Mouse (Mus musculus): ENCODE measurements around the gene Ctcf. TPM values are rescaled to one million over a fixed set of nuclear protein-coding genes. Genes with fewer than 3 reads are reported as not detected.

Ctcf gene
- polyA plus RNA-seq, 1 experiment from 2014 or later = 120 TPM

DNA sequence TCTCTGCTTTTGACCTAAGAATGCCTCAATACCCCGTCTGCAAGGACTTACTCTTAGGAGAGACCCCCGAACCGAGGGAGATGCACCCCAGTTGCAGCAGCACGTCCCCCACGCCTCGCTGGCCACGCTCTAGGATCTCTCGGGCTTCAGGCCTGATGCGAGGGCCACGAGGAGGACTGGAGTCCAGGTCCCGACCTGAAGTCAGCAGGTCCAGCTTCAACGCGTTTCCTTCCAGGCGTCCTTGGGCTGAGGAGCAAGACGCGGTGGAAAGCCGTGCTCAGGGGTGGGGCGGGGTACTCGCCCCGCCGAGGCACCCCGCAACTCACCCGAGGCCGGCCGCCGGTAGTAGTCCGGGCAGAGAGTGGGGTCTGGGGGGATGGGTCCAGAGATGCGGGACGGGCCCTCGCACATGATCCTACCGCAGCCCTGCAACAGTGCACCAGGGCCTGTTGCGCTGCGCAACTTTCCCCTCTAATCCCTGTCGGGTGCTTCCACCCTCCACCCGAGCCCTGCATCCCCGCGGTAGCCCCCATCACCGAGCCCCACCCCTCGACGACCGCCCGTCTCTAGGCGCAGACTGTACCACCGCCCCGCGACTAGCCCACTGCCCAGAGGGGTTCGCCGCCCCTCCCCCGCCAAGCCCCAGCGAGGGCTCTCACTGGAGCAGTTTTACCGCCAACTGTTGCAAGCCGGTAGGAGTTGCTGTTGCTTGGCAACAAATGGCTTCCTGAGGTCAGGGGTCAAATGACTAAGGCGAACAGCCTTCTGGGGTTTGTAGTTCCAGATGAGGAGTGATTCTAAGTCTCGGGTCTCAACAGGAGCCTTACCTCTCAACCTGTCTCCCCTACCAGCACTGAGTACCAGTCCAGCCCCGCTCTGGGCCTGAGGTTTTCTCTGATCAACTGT is 71.4 kb downstream of the Ctcf start, which contains the start of the genes 4933405L10Rik and Enkd1:
Gene 4933405L10Rik, plus strand, starts transcription at position 158 of the 906 bp plus-strand sequence.
Gene Enkd1, minus strand, starts transcription at position 713 of the 906 bp plus-strand sequence.
- Histone ChIP-seq H3K27me3 (replicated peaks) (no peaks in the 10 kb centered on the region), H3K4me2 (replicated peaks) (peak within 1 kb of the TSS; percentile 93), H3K9ac (peak within 1 kb of the TSS; percentile 63), H3K4me3 (peak within 1 kb of the TSS; percentile 54), H3K4me1 (peaks cover 20% of the 10 kb centered on the region), H3K36me3 (peaks cover 17% of the 10 kb centered on the region), H3K9me3 (no peaks in the 10 kb centered on the region), H3K27ac (no peak within 1 kb of the TSS)
- peak; percentile 84 for ATAC-seq (ENCODE audit: low FRiP score, low read depth)
- WGBS = under 1% methylated on average over 55 of the region's 55 CpGs

DNA sequence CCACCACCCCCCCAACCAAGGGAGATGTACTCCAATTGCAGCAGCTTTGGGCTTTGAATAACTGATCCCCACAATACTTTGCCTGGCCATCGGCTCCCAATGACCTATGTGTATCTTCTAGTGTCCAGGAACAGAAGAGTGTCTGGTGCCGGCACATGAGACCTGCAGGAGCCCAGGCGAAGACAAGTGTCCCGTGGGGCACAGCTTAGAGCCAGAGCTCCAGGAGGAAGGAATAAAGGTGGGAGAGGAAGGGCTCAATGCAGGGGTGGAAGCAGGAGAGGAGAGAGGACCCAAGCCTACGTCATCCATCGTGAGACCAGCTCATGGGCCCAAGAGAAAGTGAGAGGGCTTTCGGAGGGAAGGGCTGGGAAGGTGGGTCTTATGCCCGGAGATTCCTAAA is 72.3 kb downstream of the Ctcf start:
- ATAC-seq (ENCODE audit: low FRiP score, low read depth) = peak; percentile 6; the same call in 1 of the 2 replicates
- no peak overlapping the region for H3K4me3 ChIP-seq
- WGBS = 96% methylated on average over 8 of the region's 8 CpGs
- no peak overlapping the region for H3K9ac ChIP-seq
- no peak overlapping the region for H3K27ac ChIP-seq
- no peaks in the 10 kb centered on the region for H3K9me3 ChIP-seq
- H3K27me3 ChIP-seq (replicated peaks) = no peaks in the 10 kb centered on the region
- peaks cover 9% of the 10 kb centered on the region for H3K36me3 ChIP-seq
- H3K4me1 ChIP-seq = peaks cover 20% of the 10 kb centered on the region
- H3K4me2 ChIP-seq (replicated peaks) = no peak overlapping the region

DNA sequence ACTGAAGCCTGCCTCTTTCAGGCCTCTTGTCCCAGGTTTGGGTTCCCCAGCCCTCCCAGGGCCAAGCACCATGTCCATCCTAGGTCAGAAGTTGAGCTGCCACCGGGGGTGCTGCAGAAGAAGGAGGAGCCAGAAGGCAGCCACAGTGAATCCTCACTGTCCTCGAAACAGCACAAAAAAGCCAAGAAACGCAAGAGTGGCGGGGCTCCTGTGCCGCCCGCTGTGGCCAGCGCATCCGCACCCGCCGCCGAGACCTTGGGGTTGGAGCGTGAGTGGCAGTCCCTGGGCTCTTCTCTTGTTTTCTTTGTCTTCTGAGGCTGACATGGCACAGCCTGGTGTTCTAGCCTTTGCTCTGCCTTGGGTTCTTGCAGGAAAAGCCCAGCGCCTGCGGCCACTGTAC is 72.9 kb downstream of the Ctcf start:
- H3K4me3 ChIP-seq = no peak overlapping the region
- no peak overlapping the region for H3K9ac ChIP-seq
- WGBS = 70% methylated on average over 14 of the region's 14 CpGs
- H3K4me1 ChIP-seq = peaks cover 20% of the 10 kb centered on the region
- no peak overlapping the region for H3K4me2 ChIP-seq (replicated peaks)
- H3K36me3 ChIP-seq = peaks cover 2% of the 10 kb centered on the region
- no peak for ATAC-seq (ENCODE audit: low FRiP score, low read depth)
- H3K27me3 ChIP-seq (replicated peaks) = no peaks in the 10 kb centered on the region
- no peaks in the 10 kb centered on the region for H3K9me3 ChIP-seq
- H3K27ac ChIP-seq = no peak overlapping the region

DNA sequence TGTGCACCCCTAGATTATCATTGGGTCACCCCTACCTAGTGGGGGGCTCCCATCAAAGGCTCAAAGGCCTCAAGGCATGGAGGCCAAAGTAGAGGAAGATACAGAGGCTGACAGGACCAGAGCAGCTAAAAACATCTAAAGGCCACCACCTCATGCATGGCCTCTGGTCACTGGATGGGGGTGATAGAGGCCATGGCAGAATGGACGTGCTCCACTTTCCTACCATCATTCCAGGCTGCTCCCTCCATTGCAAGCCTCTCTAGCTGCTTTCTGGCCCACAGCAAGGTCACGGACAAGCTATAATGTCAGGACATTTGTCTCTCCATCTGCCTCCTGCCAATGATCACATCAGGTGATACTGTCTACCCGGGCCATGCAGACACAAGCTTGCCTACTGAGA is 75.9 kb downstream of the Ctcf start:
- 89% methylated on average over 3 of the region's 3 CpGs for WGBS
- no peaks in the 10 kb centered on the region for H3K27me3 ChIP-seq (replicated peaks)
- no peaks in the 10 kb centered on the region for H3K9me3 ChIP-seq
- H3K4me3 ChIP-seq = no peak overlapping the region
- peaks cover 7% of the 10 kb centered on the region for H3K4me1 ChIP-seq
- ATAC-seq (ENCODE audit: low FRiP score, low read depth) = no peak
- H3K27ac ChIP-seq = no peak overlapping the region
- no peak overlapping the region for H3K9ac ChIP-seq
- peaks cover 23% of the 10 kb centered on the region for H3K36me3 ChIP-seq
- no peak overlapping the region for H3K4me2 ChIP-seq (replicated peaks)

DNA sequence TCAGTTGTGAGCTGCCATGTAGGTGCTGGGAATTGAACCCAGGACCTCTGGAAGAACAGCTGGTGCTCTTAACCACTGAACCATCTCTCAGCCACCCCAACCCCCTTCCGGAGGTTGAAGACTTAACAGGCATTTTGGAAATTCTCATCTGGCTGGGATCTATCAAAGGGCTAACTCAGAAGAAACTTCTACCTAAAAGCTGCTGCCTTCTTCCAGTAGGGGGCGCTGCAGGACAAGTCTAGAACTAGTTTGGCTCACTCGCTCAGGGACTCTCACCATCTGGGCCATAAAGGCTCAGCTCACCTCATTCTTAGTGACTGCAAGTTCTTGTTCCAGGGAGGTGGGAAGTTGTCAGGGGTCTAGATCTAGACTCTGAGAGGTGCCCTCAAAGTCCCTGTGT is 77.8 kb downstream of the Ctcf start:
- peaks cover 28% of the 10 kb centered on the region for H3K36me3 ChIP-seq
- no peak overlapping the region for H3K4me3 ChIP-seq
- peak; percentile 46; the same call in 1 of the 2 replicates for ATAC-seq (ENCODE audit: low FRiP score, low read depth)
- no peak overlapping the region for H3K27ac ChIP-seq
- no peaks in the 10 kb centered on the region for H3K4me1 ChIP-seq
- no peaks in the 10 kb centered on the region for H3K9me3 ChIP-seq
- 8% methylated on average over 3 of the region's 3 CpGs for WGBS
- no peak overlapping the region for H3K9ac ChIP-seq
- no peak overlapping the region for H3K4me2 ChIP-seq (replicated peaks)
- H3K27me3 ChIP-seq (replicated peaks) = no peaks in the 10 kb centered on the region

DNA sequence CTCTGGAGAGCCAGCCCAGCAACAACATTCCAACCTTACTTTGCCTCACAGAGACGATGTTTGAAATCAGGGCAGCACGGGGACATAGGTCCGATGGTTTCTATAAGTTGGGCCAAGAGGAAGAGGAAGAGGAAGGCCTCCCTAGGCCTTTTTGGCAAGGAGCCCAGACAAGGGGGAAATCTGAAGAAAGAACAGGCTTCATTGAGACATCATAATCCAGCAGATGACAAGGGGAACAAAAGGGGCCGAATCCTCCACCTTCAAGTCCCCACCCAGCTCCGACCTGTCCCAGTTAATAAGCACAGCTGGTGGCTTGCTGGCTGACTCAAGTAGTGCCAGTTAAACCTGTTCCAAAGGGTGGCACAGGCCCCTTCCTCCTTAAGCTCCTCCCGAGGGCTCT is 78.7 kb downstream of the Ctcf start:
- H3K27ac ChIP-seq = no peak overlapping the region
- peaks cover 28% of the 10 kb centered on the region for H3K36me3 ChIP-seq
- H3K9me3 ChIP-seq = no peaks in the 10 kb centered on the region
- no peak overlapping the region for H3K4me2 ChIP-seq (replicated peaks)
- no peaks in the 10 kb centered on the region for H3K4me1 ChIP-seq
- 87% methylated on average over 6 of the region's 6 CpGs for WGBS
- no peaks in the 10 kb centered on the region for H3K27me3 ChIP-seq (replicated peaks)
- H3K9ac ChIP-seq = no peak overlapping the region
- ATAC-seq (ENCODE audit: low FRiP score, low read depth) = no peak
- no peak overlapping the region for H3K4me3 ChIP-seq

DNA sequence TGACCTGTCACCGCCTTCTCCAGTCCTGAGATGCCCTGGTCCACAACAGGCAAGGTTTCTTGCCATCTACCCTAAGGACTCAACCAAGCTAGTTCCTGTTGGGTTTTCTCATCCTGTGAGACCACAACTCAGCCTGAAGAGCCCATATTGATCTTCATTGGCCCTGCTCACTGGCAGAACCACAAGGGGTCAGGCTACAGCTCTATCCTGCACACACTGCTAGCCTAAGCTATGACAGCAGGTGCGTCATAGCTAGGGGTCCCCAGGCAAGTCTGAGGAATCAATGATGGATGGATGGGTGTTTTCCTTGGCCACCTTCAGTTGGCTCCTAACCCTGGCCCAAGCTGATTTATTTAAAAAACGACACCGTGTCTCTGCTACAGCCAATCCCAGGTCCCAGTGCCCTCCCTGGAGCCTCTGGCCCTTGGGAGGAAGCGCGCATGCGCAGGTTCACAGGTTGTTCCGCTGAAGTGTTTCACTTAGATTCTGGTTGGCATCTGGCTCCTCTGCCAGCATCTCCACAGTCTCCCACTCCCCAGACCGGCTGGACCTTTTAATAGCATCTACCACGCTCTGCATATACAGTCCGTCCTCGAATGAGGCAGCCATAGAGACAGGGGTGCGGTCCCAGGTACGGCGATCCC is 80.1 kb downstream of the Ctcf start:
- H3K9ac ChIP-seq = no peak overlapping the region
- no peak for ATAC-seq (ENCODE audit: low FRiP score, low read depth)
- WGBS = 94% methylated on average over 15 of the region's 15 CpGs

DNA sequence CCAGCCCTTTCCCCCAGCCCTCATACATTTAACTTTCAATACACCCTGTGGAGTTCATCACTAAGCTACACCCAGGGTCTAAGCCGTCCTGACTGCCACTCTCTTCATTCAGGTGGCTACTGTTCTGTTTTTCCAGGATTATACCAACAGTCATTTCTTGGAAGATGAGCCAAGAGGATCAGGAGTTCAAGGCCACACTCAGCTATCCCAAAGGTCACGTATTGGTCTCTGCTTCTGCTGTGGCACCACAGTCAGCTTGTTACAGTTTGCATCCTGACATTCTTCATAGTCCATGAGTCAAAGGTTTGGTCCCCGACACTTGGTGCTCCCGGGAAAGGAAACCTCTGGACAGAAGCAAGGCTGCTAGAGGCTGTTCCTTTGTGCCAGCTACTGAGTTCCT is 83.3 kb downstream of the Ctcf start:
- H3K9ac ChIP-seq = no peak overlapping the region
- no peak overlapping the region for H3K4me3 ChIP-seq
- ATAC-seq (ENCODE audit: low FRiP score, low read depth) = no peak
- H3K27ac ChIP-seq = no peak overlapping the region
- WGBS = 89% methylated on average over 4 of the region's 4 CpGs
- H3K4me1 ChIP-seq = no peaks in the 10 kb centered on the region
- H3K36me3 ChIP-seq = peaks cover 49% of the 10 kb centered on the region
- no peaks in the 10 kb centered on the region for H3K9me3 ChIP-seq
- no peaks in the 10 kb centered on the region for H3K27me3 ChIP-seq (replicated peaks)
- no peak overlapping the region for H3K4me2 ChIP-seq (replicated peaks)

More for the DNA sequence above, 80.1 kb downstream of the Ctcf start:
- Histone ChIP-seq H3K27me3 (replicated peaks) (no peaks in the 10 kb centered on the region), H3K27ac (no peak overlapping the region), H3K4me2 (replicated peaks) (no peak overlapping the region), H3K36me3 (peaks cover 34% of the 10 kb centered on the region), H3K9me3 (no peaks in the 10 kb centered on the region), H3K4me3 (no peak overlapping the region), H3K4me1 (no peaks in the 10 kb centered on the region)

DNA sequence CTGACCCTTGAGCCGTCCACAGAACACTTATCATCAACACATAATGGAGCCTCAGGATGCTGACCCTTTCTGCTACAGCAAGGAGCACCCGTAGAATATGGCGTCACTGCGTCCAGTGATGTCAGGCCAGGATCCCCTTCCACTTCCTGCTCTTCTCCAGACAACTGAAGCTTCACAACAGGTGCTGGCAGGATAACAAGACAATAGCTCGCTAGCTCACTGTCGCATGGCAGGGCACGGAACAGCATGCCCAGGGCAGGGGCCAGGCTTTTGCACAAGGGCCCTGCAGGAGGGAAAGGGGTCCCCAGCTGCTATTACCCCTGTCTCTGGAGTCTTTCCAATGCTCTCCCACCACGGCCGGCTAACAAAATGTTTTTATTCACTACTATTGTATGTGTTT is 86.5 kb downstream of the Ctcf start:
- no peaks in the 10 kb centered on the region for H3K4me1 ChIP-seq

DNA sequence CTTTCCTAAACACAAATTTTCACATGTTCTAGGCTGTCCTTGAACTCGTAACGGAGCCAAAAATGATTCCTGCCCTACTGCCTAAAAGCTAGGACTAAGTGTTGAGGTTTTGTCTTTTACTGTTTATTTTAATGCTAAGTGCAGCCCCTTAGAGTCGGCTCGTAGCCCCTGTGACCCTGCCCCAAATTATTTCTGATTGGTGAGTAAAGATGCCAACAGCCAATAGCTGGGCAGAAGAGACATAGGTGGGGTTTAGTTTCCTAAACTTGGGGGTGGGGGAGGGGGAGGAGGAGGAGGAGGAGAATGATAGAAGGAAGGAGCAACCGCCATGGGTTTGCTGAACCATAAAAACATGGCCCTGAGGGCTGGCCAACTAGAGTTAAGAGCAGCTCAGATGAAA is 89.4 kb downstream of the Ctcf start:
- no peak for ATAC-seq (ENCODE audit: low FRiP score, low read depth)
- WGBS = 77% methylated on average over 5 of the region's 5 CpGs
- no peaks in the 10 kb centered on the region for H3K27me3 ChIP-seq (replicated peaks)
- H3K4me1 ChIP-seq = no peaks in the 10 kb centered on the region
- no peaks in the 10 kb centered on the region for H3K9me3 ChIP-seq
- H3K27ac ChIP-seq = no peak overlapping the region
- no peak overlapping the region for H3K4me3 ChIP-seq
- H3K4me2 ChIP-seq (replicated peaks) = no peak overlapping the region
- no peak overlapping the region for H3K9ac ChIP-seq
- peaks cover 47% of the 10 kb centered on the region for H3K36me3 ChIP-seq

More for the DNA sequence above, 86.5 kb downstream of the Ctcf start:
- no peaks in the 10 kb centered on the region for H3K27me3 ChIP-seq (replicated peaks)
- no peak overlapping the region for H3K4me3 ChIP-seq
- peaks cover 46% of the 10 kb centered on the region for H3K36me3 ChIP-seq
- H3K4me2 ChIP-seq (replicated peaks) = no peak overlapping the region
- no peak overlapping the region for H3K9ac ChIP-seq
- 94% methylated on average over 9 of the region's 9 CpGs for WGBS
- H3K27ac ChIP-seq = no peak overlapping the region
- no peak for ATAC-seq (ENCODE audit: low FRiP score, low read depth)
- no peaks in the 10 kb centered on the region for H3K9me3 ChIP-seq

DNA sequence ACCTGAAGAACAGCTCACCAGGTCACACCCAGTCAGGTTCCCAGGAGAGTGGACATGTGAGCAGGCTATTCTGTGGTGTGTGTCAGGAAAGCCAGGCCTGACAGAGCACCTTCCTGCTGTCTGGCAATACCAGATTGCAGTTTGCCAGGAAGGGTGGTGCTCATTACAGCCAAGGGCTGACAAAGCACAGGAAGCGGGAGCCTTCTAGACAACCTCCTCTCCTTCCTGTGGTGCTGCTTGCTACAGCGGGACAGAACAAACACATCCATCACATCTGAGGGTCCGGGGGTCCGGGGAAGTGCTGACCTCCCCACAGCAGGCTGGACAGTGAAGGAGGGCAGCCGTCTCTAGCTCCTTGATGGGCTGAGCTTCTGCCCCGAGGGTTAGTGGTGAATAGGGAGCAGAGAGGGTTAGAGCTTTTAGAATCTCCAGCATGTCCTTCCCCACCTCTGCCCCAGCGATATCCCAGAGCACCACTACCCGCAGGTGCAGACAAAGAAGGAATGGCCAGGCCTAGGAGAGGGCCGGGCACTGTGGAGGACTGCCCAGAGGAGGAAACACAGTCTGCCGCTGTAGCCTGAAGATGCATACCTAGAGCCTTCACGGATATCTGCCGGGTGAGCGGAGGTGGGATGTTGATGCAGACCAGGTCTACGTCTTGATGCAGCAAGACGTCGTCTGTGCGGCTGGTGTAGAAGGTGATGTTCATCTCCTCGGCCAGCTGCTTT is 91.2 kb downstream of the Ctcf start:
- no peaks in the 10 kb centered on the region for H3K27me3 ChIP-seq (replicated peaks)
- no peak for ATAC-seq (ENCODE audit: low FRiP score, low read depth)
- WGBS = 89% methylated on average over 18 of the region's 18 CpGs
- H3K4me2 ChIP-seq (replicated peaks) = no peak overlapping the region
- no peaks in the 10 kb centered on the region for H3K9me3 ChIP-seq
- no peak overlapping the region for H3K9ac ChIP-seq
- no peak overlapping the region for H3K4me3 ChIP-seq
- peaks cover 43% of the 10 kb centered on the region for H3K36me3 ChIP-seq
- no peak overlapping the region for H3K27ac ChIP-seq
- no peaks in the 10 kb centered on the region for H3K4me1 ChIP-seq

DNA sequence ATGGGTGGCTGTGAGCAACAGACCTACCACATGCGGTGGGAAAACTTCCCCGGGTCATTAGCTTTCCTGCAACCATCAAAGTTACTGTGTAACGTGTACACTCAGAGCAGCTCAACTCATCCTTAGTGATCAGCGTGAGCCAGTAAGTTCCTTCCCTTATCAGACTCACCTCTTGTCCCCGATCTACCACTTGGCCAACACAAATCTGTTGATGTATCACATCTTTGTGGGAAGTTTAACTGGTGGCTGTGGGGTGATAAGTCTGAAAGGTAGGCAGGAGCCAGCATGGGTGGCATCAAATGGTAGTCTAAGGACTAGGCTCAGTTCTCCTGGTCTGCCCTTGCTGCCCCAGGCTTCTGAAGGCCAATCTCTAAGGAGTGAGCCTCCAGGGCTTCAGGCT is 95.8 kb downstream of the Ctcf start:
- ATAC-seq (ENCODE audit: low FRiP score, low read depth) = no peak
- Histone ChIP-seq H3K4me3 (no peak overlapping the region), H3K36me3 (peaks cover 14% of the 10 kb centered on the region; the same call in 1 of the 2 replicates), H3K9me3 (no peaks in the 10 kb centered on the region), H3K4me2 (replicated peaks) (no peak overlapping the region), H3K9ac (no peak overlapping the region), H3K27ac (no peak overlapping the region), H3K4me1 (no peaks in the 10 kb centered on the region), H3K27me3 (replicated peaks) (no peaks in the 10 kb centered on the region)
- WGBS = 93% methylated on average over 5 of the region's 5 CpGs
